Mouse (Mus musculus): ENCODE results near the gene Strn4. TPM values are rescaled to one million over a fixed set of nuclear protein-coding genes. Genes with fewer than 3 reads are reported as not detected.

The Strn4 gene
- 10 to 100 TPM; 54.1 to 61.3 TPM for total RNA-seq (2021)

- intact Hi-C loops (cut with DNase I), result no loop called here
- no peak for DNase-seq
Observed at GRCm38 (mm10) chr7:16815351-16815941, at the start of gene Strn4. TSS of gene Strn4 (plus strand) at chr7:16815889.

- no peak for DNase-seq
- intact Hi-C loops (cut with DNase I), result no loop called here
Observed at GRCm38 (mm10) chr7:16766443-16766842, 49.2 kb upstream of the Strn4 start.

- intact Hi-C loops (cut with DNase I), result no loop called here
- no peak for DNase-seq
Observed at GRCm38 (mm10) chr7:16775888-16776287, 39.8 kb upstream of the Strn4 start.

GRCm38 (mm10) chr7:16780076-16780475 is 35.6 kb upstream of the Strn4 start:
- DNase-seq, result peak; percentile 41 to 52
- intact Hi-C loops (cut with DNase I), result loop anchor here (2.0 kb wide), 2 partner anchors 29 to 33 kb away; no protein-coding TSS in a partner anchor

GRCm38 (mm10) chr7:16780825-16781554 is 34.7 kb upstream of the Strn4 start, which contains the start of gene Slc1a5:
TSS of gene Slc1a5 (plus strand) at chr7:16781340.
- DNase-seq, result peak; percentile 90 to 91
- intact Hi-C loops (cut with DNase I), result loop anchor here (1.0 to 2.0 kb wide), 3 partner anchors 21 to 34 kb away; no protein-coding TSS in a partner anchor

GRCm38 (mm10) chr7:16781555-16781815 is 34.2 kb upstream of the Strn4 start:
- intact Hi-C loops (cut with DNase I), result loop anchor here (1.0 to 2.0 kb wide), 3 partner anchors 21 to 35 kb away; no protein-coding TSS in a partner anchor
- no peak for DNase-seq

- peak; percentile 35 to 45 for DNase-seq
- intact Hi-C loops (cut with DNase I), result loop anchor here (1.0 to 2.0 kb wide), 3 partner anchors 22 to 35 kb away; no protein-coding TSS in a partner anchor
Observed at GRCm38 (mm10) chr7:16781816-16782554, 33.7 kb upstream of the Strn4 start.

- no peak for DNase-seq
- intact Hi-C loops (cut with DNase I), result no loop called here
Observed at GRCm38 (mm10) chr7:16782555-16783125, 33.0 kb upstream of the Strn4 start.

- intact Hi-C loops (cut with DNase I), result no loop called here
- peak in 1 of 2 experiments; percentile 28 for DNase-seq
Observed at GRCm38 (mm10) chr7:16783224-16783688, 32.4 kb upstream of the Strn4 start.

- intact Hi-C loops (cut with DNase I), result no loop called here
- peak; percentile 47 to 52 for DNase-seq
Observed at GRCm38 (mm10) chr7:16783758-16784415, 31.8 kb upstream of the Strn4 start.

- intact Hi-C loops (cut with DNase I), result no loop called here
- no peak for DNase-seq
Observed at GRCm38 (mm10) chr7:16784498-16784976, 31.2 kb upstream of the Strn4 start.

- intact Hi-C loops (cut with DNase I), result no loop called here
- DNase-seq, result no peak
Observed at GRCm38 (mm10) chr7:16785541-16786083, 30.1 kb upstream of the Strn4 start.

GRCm38 (mm10) chr7:16792316-16792715 is 23.4 kb upstream of the Strn4 start:
- no peak for DNase-seq
- intact Hi-C loops (cut with DNase I), result no loop called here

- intact Hi-C loops (cut with DNase I), result no loop called here
- DNase-seq, result no peak
Observed at GRCm38 (mm10) chr7:16793010-16793725, 22.5 kb upstream of the Strn4 start.

- DNase-seq, result no peak
- intact Hi-C loops (cut with DNase I), result no loop called here
Observed at GRCm38 (mm10) chr7:16794886-16795285, 20.8 kb upstream of the Strn4 start.

GRCm38 (mm10) chr7:16804409-16805028 is 11.2 kb upstream of the Strn4 start:
- intact Hi-C loops (cut with DNase I), result loop anchor here (1.0 kb wide), 1 partner anchor 58 kb away; no protein-coding TSS in a partner anchor
- no peak for DNase-seq

GRCm38 (mm10) chr7:16807936-16808335 is 7.8 kb upstream of the Strn4 start:
- no peak for DNase-seq
- intact Hi-C loops (cut with DNase I), result loop anchor here (2.0 kb wide), 2 partner anchors 27 to 179 kb away; partner anchors contain the start of gene Slc1a5

- intact Hi-C loops (cut with DNase I), result loop anchor here (1.0 to 2.0 kb wide), 3 partner anchors 28 to 180 kb away; partner anchors contain the start of gene Slc1a5
- DNase-seq, result no peak
Observed at GRCm38 (mm10) chr7:16808647-16809046, 7.0 kb upstream of the Strn4 start.

Measured in heart, postnatal 36 days (tissue).